8 mouse cellular contexts compared by ENCODE assay signal in the genomic region with DNA sequence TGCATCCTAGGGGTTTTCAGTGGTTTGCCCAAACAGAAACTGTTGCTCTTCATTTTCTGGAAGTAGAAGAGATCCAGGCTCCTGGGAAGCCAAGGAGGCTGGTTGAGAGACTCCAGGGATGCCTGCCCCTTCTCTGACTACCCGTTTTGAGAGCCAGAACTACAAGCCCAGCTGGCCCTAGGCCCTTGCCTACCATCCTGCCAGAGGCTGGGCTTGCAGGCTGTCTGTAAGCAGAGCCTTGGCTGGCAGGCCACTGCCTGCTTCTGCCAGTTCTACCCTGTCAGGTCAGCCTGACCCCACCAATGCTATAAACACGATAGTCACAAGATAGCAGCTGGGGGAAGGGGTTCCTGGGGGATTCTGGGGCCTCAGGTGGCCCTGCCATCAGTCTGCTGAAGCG. TPM values are rescaled to one million over a fixed set of nuclear protein-coding genes. Genes with fewer than 3 reads are reported as not detected.
DNase-seq lines count a peak whose midpoint lies in the region; ATAC-seq and TF ChIP-seq lines count a peak whose summit lies in the region.

No protein-coding gene starts in this region.

- no peaks in the 10 kb centered on the region for H3K9me3 ChIP-seq in hindbrain, embryonic 16.5 days (ENCODE audit: control insufficient read depth, low read length)
- no peaks in the 10 kb centered on the region for H3K9me3 ChIP-seq in stomach, embryonic 15.5 days

- H3K36me3 ChIP-seq in hindbrain, embryonic 16.5 days (ENCODE audit: control insufficient read depth, insufficient read depth, low read length) = no peaks in the 10 kb centered on the region
- no peaks in the 10 kb centered on the region for H3K36me3 ChIP-seq in stomach, embryonic 15.5 days

- ATAC-seq in frontal cortex, adult (ENCODE audit: low TSS enrichment) = peak; percentile 45; the same call in 1 of the 2 replicates
- ATAC-seq in hindbrain, embryonic 16.5 days = 0 out of 2 replicates have a peak, but pooled peaks have one; percentile 25
- ATAC-seq in stomach, embryonic 15.5 days (ENCODE audit: insufficient read depth, low FRiP score, low read depth) = no peak
- ATAC-seq in activated CD4-positive, CD25-positive, alpha-beta regulatory T cell, adult 4 months = no peak

- H3K4me2 ChIP-seq in hindbrain, embryonic 16.5 days (ENCODE audit: low read length) = no peak overlapping the region
- H3K4me2 ChIP-seq in stomach, embryonic 15.5 days = no peak overlapping the region

- no peak for DNase-seq in frontal cortex, postnatal 25 days (ENCODE audit: low spot score in 2 of 2)
- peak; percentile 40 for DNase-seq in NIH3T3 (ENCODE audit: low read depth)
- DNase-seq in gastrocnemius, adult 2 months = peak; percentile 96
- no peak for DNase-seq in B cell, adult 2 months

- H3K4me3 ChIP-seq in gastrocnemius, adult 2 months = peak overlapping the region; percentile 70
- no peak overlapping the region for H3K4me3 ChIP-seq in hindbrain, embryonic 16.5 days (ENCODE audit: low read length)
- H3K4me3 ChIP-seq in stomach, embryonic 15.5 days (replicated peaks) = no peak overlapping the region

- peaks cover 41% of the 10 kb centered on the region for H3K4me1 ChIP-seq in hindbrain, embryonic 16.5 days (ENCODE audit: control insufficient read depth, insufficient read depth, low read depth, low read length)
- H3K4me1 ChIP-seq in stomach, embryonic 15.5 days = peaks cover 88% of the 10 kb centered on the region

- peak overlapping the region; percentile 99 for H3K27ac ChIP-seq in gastrocnemius, adult 2 months
- 0 out of 2 replicates have a peak overlapping the region, but pooled peaks have one; percentile 21 for H3K27ac ChIP-seq in hindbrain, embryonic 16.5 days (ENCODE audit: low read depth, low read length)
- peak overlapping the region; percentile 93; the same call in 1 of the 2 replicates for H3K27ac ChIP-seq in stomach, embryonic 15.5 days

- WGBS in hindbrain, embryonic 16.5 days = 46% methylated on average over 3 of the region's 3 CpGs
- WGBS in stomach, embryonic 15.5 days = 54% methylated on average over 3 of the region's 3 CpGs

- H3K9ac ChIP-seq in hindbrain, embryonic 16.5 days (ENCODE audit: low read depth, low read length) = no peak overlapping the region
- H3K9ac ChIP-seq in stomach, embryonic 15.5 days = no peak overlapping the region

- TF ChIP-seq CTCF in gastrocnemius, adult 2 months (IDR thresholded peaks at IDR 0.05) = no peak

- H3K27me3 ChIP-seq in hindbrain, embryonic 16.5 days (replicated peaks; ENCODE audit: control insufficient read depth, insufficient read depth, low read length) = no peaks in the 10 kb centered on the region
- no peaks in the 10 kb centered on the region for H3K27me3 ChIP-seq in stomach, embryonic 15.5 days (replicated peaks)

- intact Hi-C loops in gastrocnemius, adult 2 months (cut with DNase I) = loop anchor here (2.0 kb wide), 1 partner anchor 25 kb away; no protein-coding TSS in a partner anchor

RNA-seq across cellular contexts. Expression of a gene that starts 48.7 kb away (rescaled TPM):
- 100 to 1,000 TPM; 122 to 144 TPM for total RNA-seq in gastrocnemius, adult 2 months (2021)
- polyA plus RNA-seq in hindbrain, embryonic 16.5 days (2015; fragmentation: Nextera tagmentation; extraction: Ambion mirVana) = 61.1 and 68.8 TPM in 2 replicates
- polyA plus RNA-seq in stomach, embryonic 15.5 days (2015; fragmentation: Nextera tagmentation; extraction: Ambion mirVana) = 52.8 and 59.5 TPM in 2 replicates
- 10 to 100 TPM; 96.8 to 98.7 TPM for polyA plus RNA-seq in activated CD4-positive, CD25-positive, alpha-beta regulatory T cell, adult 4 months (2017; shearing (Covaris generic))

RNA-seq across cellular contexts. Expression of a gene that starts 57.6 kb away (rescaled TPM):
- 100 to 1,000 TPM; 101 to 127 TPM for total RNA-seq in gastrocnemius, adult 2 months (2021)
- 29.9 and 41.3 TPM in 2 replicates for polyA plus RNA-seq in hindbrain, embryonic 16.5 days (2015; fragmentation: Nextera tagmentation; extraction: Ambion mirVana)
- polyA plus RNA-seq in stomach, embryonic 15.5 days (2015; fragmentation: Nextera tagmentation; extraction: Ambion mirVana) = 23.8 and 26.7 TPM in 2 replicates
- polyA plus RNA-seq in activated CD4-positive, CD25-positive, alpha-beta regulatory T cell, adult 4 months (2017; shearing (Covaris generic)) = 1 to 10 TPM; 5.4 to 5.8 TPM

Comparison
In these comparisons a context has a peak if more than half of its experiments do, and no peak if none do; other contexts are left out.
1. ATAC-seq: peak in frontal cortex, adult (single experiment) and hindbrain, embryonic 16.5 days (single experiment); none in stomach, embryonic 15.5 days (single experiment) and activated CD4-positive, CD25-positive, alpha-beta regulatory T cell, adult 4 months (single experiment).
2. DNase-seq: peak in NIH3T3 (single experiment) and gastrocnemius, adult 2 months (single experiment); none in frontal cortex, postnatal 25 days (0 of 2) and B cell, adult 2 months (0 of 2).
3. H3K27ac ChIP-seq: peak in every context shown above with its lines; median percentile 99 in gastrocnemius, adult 2 months; 93 in stomach, embryonic 15.5 days; 21 in hindbrain, embryonic 16.5 days.